Mouse (Mus musculus) olfactory bulb, adult 2 months (tissue): ENCODE results near the gene Nup214.

Source experiments
- CTCF ChIP-seq: fragments of 200-500 bp; IDR thresholded peaks from 2 replicates; pipeline ENCODE4 v1.5.1; 2012; ENCODE audit warnings: low read depth, mild to moderate bottlenecking, low read length, moderate library complexity; ENCODE audit not compliant: insufficient read depth
- POLR2A ChIP-seq: fragments of 200-500 bp; IDR thresholded peaks from 2 replicates; pipeline ENCODE4 v1.6.1; 2012; ENCODE audit warnings: mild to moderate bottlenecking, low read depth, low read length, moderate library complexity; ENCODE audit not compliant: insufficient read depth

DNA sequence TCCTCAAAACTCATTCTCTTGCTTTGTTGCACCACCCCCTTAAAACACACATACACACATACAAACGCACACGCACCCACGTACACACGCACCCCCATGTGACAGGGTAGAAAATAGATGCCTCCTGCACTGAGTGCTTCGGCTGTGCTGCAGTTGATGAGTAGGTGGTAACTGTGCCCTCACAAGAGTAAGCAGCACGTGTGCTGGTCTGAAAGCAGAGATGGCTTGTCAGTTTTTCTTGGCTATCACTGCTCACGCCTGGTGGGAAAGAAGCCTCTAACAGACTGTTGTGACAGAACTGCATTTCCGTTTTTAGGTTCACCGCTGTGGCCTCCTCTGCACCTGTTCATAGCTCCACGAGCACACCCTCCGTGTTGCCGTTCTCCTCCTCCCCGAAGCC is 21.8 kb downstream of the Nup214 start:
- TF ChIP-seq CTCF (no peak), POLR2A (no peak)
